ENCODE assay signal across 8 mouse cellular contexts in the genomic region with DNA sequence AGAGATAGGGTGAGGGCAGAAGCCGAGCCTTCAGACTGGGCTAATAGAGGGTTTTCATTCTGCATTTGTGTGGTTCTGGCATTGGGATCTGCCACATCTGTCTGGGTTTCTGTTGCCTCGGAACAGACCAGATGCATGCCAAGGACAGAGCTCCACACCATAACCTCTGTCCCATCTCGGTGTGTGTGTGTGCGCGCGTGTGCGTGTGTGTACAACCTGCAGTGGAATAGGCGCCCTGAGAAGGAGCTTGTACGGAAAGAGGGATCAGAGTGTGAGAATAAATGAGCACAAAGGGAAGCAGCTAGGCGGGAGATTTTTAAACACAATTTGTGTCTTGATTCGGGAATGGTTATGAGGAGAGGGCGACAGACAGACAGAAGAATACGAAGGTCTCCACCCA.
DNase-seq lines count a peak whose midpoint lies in the region; ATAC-seq and TF ChIP-seq lines count a peak whose summit lies in the region.

No protein-coding gene starts in this region.

- H3K27me3 ChIP-seq in neural tube, embryonic 11.5 days (ENCODE audit: control insufficient read depth, insufficient read depth, low read length), result no peaks in the 10 kb centered on the region
- H3K27me3 ChIP-seq in liver, embryonic 12.5 days (replicated peaks), result peaks cover 27% of the 10 kb centered on the region
- no peaks in the 10 kb centered on the region for H3K27me3 ChIP-seq in stomach, postnatal 0 days (ENCODE audit: control insufficient read depth, insufficient read depth, low read length)

- peak overlapping the region; percentile 83 for H3K4me2 ChIP-seq in neural tube, embryonic 11.5 days (ENCODE audit: low read depth)
- peak overlapping the region; percentile 56 for H3K4me2 ChIP-seq in liver, embryonic 12.5 days
- peak overlapping the region; percentile 70 for H3K4me2 ChIP-seq in stomach, postnatal 0 days (replicated peaks; ENCODE audit: low read depth)

- ATAC-seq in neural tube, embryonic 11.5 days (ENCODE audit: insufficient read depth, low FRiP score, low TSS enrichment), result peak; percentile 46
- ATAC-seq in liver, embryonic 12.5 days, result no peak
- no peak for ATAC-seq in stomach, postnatal 0 days (ENCODE audit: low FRiP score, low TSS enrichment)

- peaks cover 9% of the 10 kb centered on the region for H3K4me1 ChIP-seq in neural tube, embryonic 11.5 days (ENCODE audit: control insufficient read depth, insufficient read depth, low read length)
- H3K4me1 ChIP-seq in liver, embryonic 12.5 days, result 0 out of 2 replicates have a peak, but pooled peaks cover 5% of the 10 kb centered on the region
- 0 out of 2 replicates have a peak, but pooled peaks cover 2% of the 10 kb centered on the region for H3K4me1 ChIP-seq in stomach, postnatal 0 days (replicated peaks; ENCODE audit: control insufficient read depth, insufficient read depth)

- no peaks in the 10 kb centered on the region for H3K36me3 ChIP-seq in neural tube, embryonic 11.5 days (ENCODE audit: control insufficient read depth, insufficient read depth, low read length)
- no peaks in the 10 kb centered on the region for H3K36me3 ChIP-seq in liver, embryonic 12.5 days
- no peaks in the 10 kb centered on the region for H3K36me3 ChIP-seq in stomach, postnatal 0 days (ENCODE audit: control insufficient read depth, insufficient read depth, low read length)

- peak overlapping the region; percentile 28 for H3K4me3 ChIP-seq in neural tube, embryonic 11.5 days (ENCODE audit: low read depth, low read length)
- H3K4me3 ChIP-seq in liver, embryonic 12.5 days, result no peak overlapping the region
- H3K4me3 ChIP-seq in stomach, postnatal 0 days (ENCODE audit: low read depth, low read length), result peak overlapping the region; percentile 22

- peak overlapping the region; percentile 65 for H3K9ac ChIP-seq in neural tube, embryonic 11.5 days (ENCODE audit: low read length)
- H3K9ac ChIP-seq in liver, embryonic 12.5 days, result no peak overlapping the region
- peak overlapping the region; percentile 31; the same call in 1 of the 2 replicates for H3K9ac ChIP-seq in stomach, postnatal 0 days (ENCODE audit: low read length)

- WGBS in neural tube, embryonic 11.5 days, result 25% methylated on average over 13 of the region's 13 CpGs
- 18% methylated on average over 13 of the region's 13 CpGs for WGBS in liver, embryonic 12.5 days (ENCODE audit: insufficient replicate concordance)
- 18% methylated on average over 13 of the region's 13 CpGs for WGBS in stomach, postnatal 0 days

- H3K27ac ChIP-seq in neural tube, embryonic 11.5 days (ENCODE audit: low read depth, low read length), result no peak overlapping the region
- H3K27ac ChIP-seq in liver, embryonic 12.5 days, result no peak overlapping the region
- H3K27ac ChIP-seq in stomach, postnatal 0 days (replicated peaks), result no peak overlapping the region; the same call in 1 of the 2 replicates

- DNase-seq in cerebellum, adult 9-10 months, result peak; percentile 37
- no peak for DNase-seq in cerebellum, adult 18-20 months
- no peak for DNase-seq in neural tube, embryonic 11.5 days (ENCODE audit: low spot score)
- DNase-seq in neural tube, embryonic 10.5 days (ENCODE audit: extremely low spot score, low spot score), result no peak
- DNase-seq in stomach, postnatal 0 days (ENCODE audit: low spot score), result peak; percentile 19
- no peak for DNase-seq in spleen, postnatal 36 days (ENCODE audit: low spot score in 2 of 2)
- DNase-seq in adrenal gland, adult 2 months, result no peak

- no peak for TF ChIP-seq CTCF in stomach, postnatal 0 days (IDR thresholded peaks at IDR 0.05; ENCODE audit: low read depth)

- no peaks in the 10 kb centered on the region for H3K9me3 ChIP-seq in neural tube, embryonic 11.5 days (ENCODE audit: control insufficient read depth, low read length)
- no peaks in the 10 kb centered on the region for H3K9me3 ChIP-seq in liver, embryonic 12.5 days (replicated peaks)
- H3K9me3 ChIP-seq in stomach, postnatal 0 days (ENCODE audit: control insufficient read depth, low read length), result no peaks in the 10 kb centered on the region

- no peak for TF ChIP-seq EP300 in stomach, postnatal 0 days (optimal IDR thresholded peaks at IDR 0.05)

Comparison
In these comparisons a context has a peak if more than half of its experiments do, and no peak if none do; other contexts are left out.
1. DNase-seq: peak in cerebellum, adult 9-10 months (single experiment) and stomach, postnatal 0 days (single experiment); none in cerebellum, adult 18-20 months (0 of 2), neural tube, embryonic 11.5 days (single experiment), neural tube, embryonic 10.5 days (single experiment), spleen, postnatal 36 days (0 of 2) and adrenal gland, adult 2 months (single experiment).
2. Peak in every context shown above with its lines, with median percentiles within 50 percentile points of each other: H3K4me2 ChIP-seq.